Mouse (Mus musculus): ENCODE results near the gene 4930544D05Rik.

DNA sequence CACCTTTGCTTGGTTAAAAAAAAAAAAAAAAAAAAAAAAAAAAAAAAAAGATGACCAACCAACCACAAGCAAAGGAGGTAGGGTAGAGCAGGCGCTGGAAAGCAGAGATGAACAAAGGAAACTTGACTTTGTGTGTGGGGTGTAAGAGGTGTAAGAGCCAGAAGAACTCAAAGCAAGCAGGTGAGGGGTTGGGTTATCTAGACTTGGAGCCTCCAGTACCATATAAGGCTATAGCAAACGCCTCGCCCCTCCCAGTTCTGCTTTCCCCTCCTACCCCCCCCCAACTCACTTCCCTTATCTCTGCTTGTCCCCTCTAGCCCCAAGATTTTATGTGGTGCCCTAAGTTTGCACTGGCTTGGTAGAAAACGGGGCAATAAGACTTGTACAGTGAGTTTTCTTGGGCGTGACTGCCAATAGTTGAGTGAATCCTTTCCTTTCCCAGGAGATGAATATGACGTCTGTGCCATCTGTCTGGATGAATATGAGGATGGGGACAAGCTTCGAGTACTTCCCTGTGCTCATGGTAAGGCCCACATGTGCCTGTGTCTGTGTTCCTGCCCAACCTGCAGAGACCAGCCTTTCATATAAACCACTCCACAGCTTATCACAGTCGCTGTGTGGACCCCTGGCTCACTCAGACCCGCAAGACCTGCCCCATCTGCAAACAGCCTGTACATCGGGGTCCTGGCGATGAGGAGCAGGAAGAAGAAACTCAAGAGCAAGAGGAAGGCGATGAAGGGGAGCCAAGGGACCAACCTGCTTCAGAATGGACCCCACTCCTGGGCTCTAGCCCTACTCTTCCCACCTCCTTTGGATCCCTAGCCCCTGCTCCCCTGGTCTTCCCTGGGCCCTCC lies 34.9 kb downstream of the 4930544D05Rik start:
- TF ChIP-seq E2F4 (IDR thresholded peaks at IDR 0.05; ENCODE audit: insufficient read depth) (no peak), MAX (IDR thresholded peaks at IDR 0.05; ENCODE audit: low read depth) (no peak), USF1 (IDR thresholded peaks at IDR 0.05; ENCODE audit: low read depth) (no peak), TCF12 (IDR thresholded peaks at IDR 0.05; ENCODE audit: insufficient read depth, poor library complexity, severe bottlenecking) (no peak), POLR2A (IDR thresholded peaks at IDR 0.05; ENCODE audit: insufficient read length, low read depth) (peak; percentile 28), MYOG (IDR thresholded peaks at IDR 0.05; ENCODE audit: control insufficient read depth in 1 of 3, insufficient read depth in 1 of 3, insufficient read length in 2 of 3, low read depth in 2 of 3) (no peak), CEBPB (IDR thresholded peaks at IDR 0.05; ENCODE audit: insufficient read depth, poor library complexity, severe bottlenecking) (no peak), TCF3 (IDR thresholded peaks at IDR 0.05; ENCODE audit: insufficient read length, low read depth) (no peak), POLR2AphosphoS2 (IDR thresholded peaks at IDR 0.05; ENCODE audit: insufficient read length, low read depth) (peak; percentile 70)

All from myocyte (in vitro differentiated cells).